ENCODE assay signal across 14 mouse cellular contexts in genomic region chr11:106625577-106625976, GRCm38 (mm10).
"Had no signal": no experiment of that assay in that cellular context is flagged by ENCODE, and none has a peak within 500 bp of the region (broad histone marks: within the 10 kb centered on the region; RNA-seq: fewer than 3 reads in every experiment).

No protein-coding gene starts in this region.

- ATAC-seq: midbrain, embryonic 16.5 days had no signal

- H3K4me2 ChIP-seq: limb, embryonic 15.5 days; lung, embryonic 14.5 days; midbrain, embryonic 12.5 days; stomach, embryonic 15.5 days had no signal

- H3K27me3 ChIP-seq: limb, embryonic 15.5 days; megakaryocyte, embryonic 14.5 days; midbrain, embryonic 12.5 days; stomach, embryonic 15.5 days had no signal

- H3K9ac ChIP-seq: limb, embryonic 15.5 days; lung, embryonic 14.5 days; midbrain, embryonic 12.5 days; stomach, embryonic 15.5 days had no signal

- H3K27ac ChIP-seq: limb, embryonic 15.5 days; macrophage; midbrain, embryonic 12.5 days; stomach, embryonic 15.5 days had no signal

- H3K4me1 ChIP-seq: limb, embryonic 15.5 days; stomach, embryonic 15.5 days had no signal

- H3K9me3 ChIP-seq: limb, embryonic 15.5 days; midbrain, embryonic 12.5 days; stomach, embryonic 15.5 days had no signal

- H3K36me3 ChIP-seq: limb, embryonic 15.5 days; midbrain, embryonic 12.5 days; stomach, embryonic 15.5 days had no signal

- H3K4me3 ChIP-seq: limb, embryonic 15.5 days; megakaryocyte, embryonic 14.5 days; midbrain, embryonic 12.5 days; stomach, embryonic 15.5 days had no signal

- DNase-seq: kidney, adult 11 months; kidney, postnatal 14 days; layer of hippocampus, adult 9-11 months; layer of hippocampus, postnatal 36 days; lung, embryonic 14.5 days; lung, postnatal 14 days; right cerebral cortex, postnatal 14 days; thymus, postnatal 36 days had no signal
